Comparison of ENCODE assay signal across 12 mouse cellular contexts in the genomic region with DNA sequence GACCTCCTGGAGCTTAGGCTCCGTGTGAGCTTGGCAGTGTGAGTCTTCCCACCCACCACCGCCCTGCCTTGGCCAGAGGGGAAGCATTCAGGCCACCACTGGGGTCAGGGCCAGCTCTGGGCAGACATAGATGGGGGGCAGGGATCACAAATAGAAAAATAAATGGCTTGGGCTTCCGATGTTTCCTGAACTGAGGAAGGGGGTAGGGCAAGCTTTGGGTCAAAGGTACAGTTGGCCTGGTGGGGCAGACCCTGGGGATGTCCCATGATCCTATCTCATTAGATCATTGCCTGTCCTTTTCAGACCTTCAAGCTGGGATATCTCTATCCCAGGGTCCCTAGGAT. TPM values are rescaled to one million over a fixed set of nuclear protein-coding genes. Genes with fewer than 3 reads are reported as not detected.
DNase-seq lines count a peak whose midpoint lies in the region; ATAC-seq and TF ChIP-seq lines count a peak whose summit lies in the region.
"Had no signal": no experiment of that assay in that cellular context is flagged by ENCODE, and none has a peak within 500 bp of the region (broad histone marks: within the 10 kb centered on the region; RNA-seq: fewer than 3 reads in every experiment).

No protein-coding gene starts in this region.

- WGBS in lung, embryonic 16.5 days = 46% methylated on average over 3 of the region's 3 CpGs

- peaks cover 28% of the 10 kb centered on the region for H3K4me1 ChIP-seq in lung, embryonic 16.5 days (replicated peaks; ENCODE audit: control insufficient read depth, insufficient read depth, low read length)

- no peak for TF ChIP-seq CTCF in layer of hippocampus, adult 2 months (conservative IDR thresholded peaks at IDR 0.05)

- H3K36me3 ChIP-seq in lung, embryonic 16.5 days (ENCODE audit: control insufficient read depth, insufficient read depth, low read length) = no peaks in the 10 kb centered on the region
- H3K36me3 ChIP-seq: embryonic facial prominence, embryonic 12.5 days had no signal

- DNase-seq in cerebellum, adult 11-12 months = peak; percentile 7
- no peak for DNase-seq in cerebellum, postnatal 4 days (ENCODE audit: low spot score in 2 of 2)
- DNase-seq in layer of hippocampus, adult 2 months (ENCODE audit: low spot score in 2 of 2) = no peak
- no peak for DNase-seq in layer of hippocampus, postnatal 36 days
- peak; percentile 31 to 66 for DNase-seq in kidney, adult 8-10 months
- no peak for DNase-seq in urinary bladder, postnatal 4 days (ENCODE audit: low spot score in 2 of 2)
- no peak for DNase-seq in right cerebral cortex, postnatal 4 days

- no peak overlapping the region for H3K4me2 ChIP-seq in lung, embryonic 16.5 days (ENCODE audit: low read depth, low read length)
- H3K4me2 ChIP-seq: embryonic facial prominence, embryonic 12.5 days had no signal

- H3K4me3 ChIP-seq in layer of hippocampus, adult 2 months = no peak overlapping the region
- H3K4me3 ChIP-seq in lung, embryonic 16.5 days (ENCODE audit: low read length) = no peak overlapping the region
- H3K4me3 ChIP-seq: embryonic facial prominence, embryonic 12.5 days had no signal

- ATAC-seq in lung, embryonic 16.5 days (ENCODE audit: low read depth) = peak; percentile 27; the same call in 1 of the 2 replicates
- ATAC-seq: inflammation-experienced regulatory T-cells, adult 6 months; midbrain, embryonic 16.5 days had no signal

- peak overlapping the region; percentile 84 for H3K27ac ChIP-seq in layer of hippocampus, adult 2 months
- peak overlapping the region; percentile 82 for H3K27ac ChIP-seq in lung, embryonic 16.5 days (ENCODE audit: low read length)
- H3K27ac ChIP-seq: embryonic facial prominence, embryonic 12.5 days had no signal

- H3K27me3 ChIP-seq in lung, embryonic 16.5 days (ENCODE audit: control insufficient read depth, insufficient read depth, low read depth, low read length) = peaks cover 4% of the 10 kb centered on the region

- H3K9me3 ChIP-seq in lung, embryonic 16.5 days (ENCODE audit: control insufficient read depth, low read length) = no peaks in the 10 kb centered on the region
- H3K9me3 ChIP-seq: embryonic facial prominence, embryonic 12.5 days had no signal

- H3K9ac ChIP-seq in lung, embryonic 16.5 days (ENCODE audit: low read length) = no peak overlapping the region
- H3K9ac ChIP-seq: embryonic facial prominence, embryonic 12.5 days had no signal

RNA-seq across cellular contexts. Expression of a gene that starts 2.4 kb away (rescaled TPM):
- total RNA-seq in layer of hippocampus, adult 2 months (2021) = 10 to 100 TPM; 54.7 to 60.0 TPM
- total RNA-seq in layer of hippocampus, postnatal 36 days (2021) = 10 to 100 TPM; 60.6 to 62.0 TPM
- 19.3 and 19.7 TPM in 2 replicates for polyA plus RNA-seq in lung, embryonic 16.5 days (2015; fragmentation: Nextera tagmentation; extraction: Ambion mirVana)

RNA-seq across cellular contexts. Expression of a gene that starts 6.3 kb away (rescaled TPM):
- 10 to 100 TPM; 11.6 to 14.1 TPM for total RNA-seq in layer of hippocampus, adult 2 months (2021)
- 10 to 100 TPM in 1 of 2 experiments, 1 to 10 TPM in 1; 8.3 to 11.1 TPM for total RNA-seq in layer of hippocampus, postnatal 36 days (2021)
- 84.1 and 84.8 TPM in 2 replicates for polyA plus RNA-seq in lung, embryonic 16.5 days (2015; fragmentation: Nextera tagmentation; extraction: Ambion mirVana)
- polyA plus RNA-seq: inflammation-experienced regulatory T-cells, adult 6 months had no signal

RNA-seq across cellular contexts. Expression of a gene that starts 16.1 kb away (rescaled TPM):
- 10 to 100 TPM; 41.8 to 43.4 TPM for total RNA-seq in layer of hippocampus, adult 2 months (2021)
- total RNA-seq in layer of hippocampus, postnatal 36 days (2021) = 10 to 100 TPM; 44.0 to 44.1 TPM
- 59.8 and 63.4 TPM in 2 replicates for polyA plus RNA-seq in lung, embryonic 16.5 days (2015; fragmentation: Nextera tagmentation; extraction: Ambion mirVana)

RNA-seq across cellular contexts. Expression of a gene that starts 20.5 kb away (rescaled TPM):
- not detected for total RNA-seq in layer of hippocampus, adult 2 months (2021)
- total RNA-seq in layer of hippocampus, postnatal 36 days (2021) = not detected
- polyA plus RNA-seq in lung, embryonic 16.5 days (2015; fragmentation: Nextera tagmentation; extraction: Ambion mirVana) = not detected in 2 replicates
- polyA plus RNA-seq: embryonic facial prominence, embryonic 12.5 days; inflammation-experienced regulatory T-cells, adult 6 months; limb, embryonic 14.5 days; midbrain, embryonic 16.5 days had no signal

RNA-seq across cellular contexts. Expression of a gene that starts 20.9 kb away (rescaled TPM):
- 1 to 10 TPM in 1 of 2 experiments, under 1 TPM in 1; 0.83 to 1.4 TPM for total RNA-seq in layer of hippocampus, adult 2 months (2021)
- total RNA-seq in layer of hippocampus, postnatal 36 days (2021) = 1 to 10 TPM; 1.1 to 1.6 TPM
- polyA plus RNA-seq in lung, embryonic 16.5 days (2015; fragmentation: Nextera tagmentation; extraction: Ambion mirVana) = 0.21 and 0.49 TPM in 2 replicates
- polyA plus RNA-seq: embryonic facial prominence, embryonic 12.5 days; inflammation-experienced regulatory T-cells, adult 6 months had no signal

Comparison
In these comparisons a context has a peak if more than half of its experiments do, and no peak if none do; other contexts are left out.
1. DNase-seq: peak in cerebellum, adult 11-12 months (single experiment) and kidney, adult 8-10 months (2 of 2); none in cerebellum, postnatal 4 days (0 of 2), layer of hippocampus, adult 2 months (0 of 2), layer of hippocampus, postnatal 36 days (0 of 2), urinary bladder, postnatal 4 days (0 of 2) and right cerebral cortex, postnatal 4 days (single experiment).